Mouse (Mus musculus) macrophage (primary cell): ENCODE data around the gene Bbip1. TPM values are rescaled to one million over a fixed set of nuclear protein-coding genes. Genes with fewer than 3 reads are reported as not detected.
A peak's percentile ranks its signal among the peaks of the same experiment; 100 is the strongest.
"Not testable (repeated sequence)": the region's sequence is repeated elsewhere in the genome, so short reads cannot be mapped to it uniquely, and the experiment has no call there.

Experiments
- H3K27ac ChIP-seq: fragments of 350-480 bp; formaldehyde crosslinking; 2 replicates; pipeline ENCODE4 v1.9.0; 2021
- H3K36me3 ChIP-seq: fragments of 350-480 bp; formaldehyde crosslinking; 2 replicates; pipeline ENCODE4 v1.9.0; 2021; ENCODE audit errors: inconsistent target
- H3K4me3 ChIP-seq: fragments of 350-480 bp; formaldehyde crosslinking; 2 replicates; pipeline ENCODE4 v1.9.0; 2021; ENCODE audit errors: inconsistent target
- H3K79me2 ChIP-seq: fragments of 350-480 bp; formaldehyde crosslinking; 2 replicates; pipeline ENCODE4 v1.9.0; 2021; ENCODE audit errors: inconsistent target
- WGBS: methylation state at CpG from one replicate; pipeline ENCODE4 v1.1.7; 2026; ENCODE audit warnings: inconsistent platforms; ENCODE audit not compliant: missing documents; 5-methylcytosine and 5-hydroxymethylcytosine counted together
- polyA plus RNA-seq: library from polyadenylated mRNA; stranded (reverse); fragments of 250-400 nt; gene quantifications from 3 replicates; pipeline ENCODE4 v1.2.4, GENCODE M21; 2018; ENCODE audit warnings: inconsistent platforms
- total RNA-seq, 78 experiments: library from RNA; depleted of rRNA; stranded (reverse); fragments of 250-400 nt; gene quantifications; 1 replicate in 9 of 78; 2 replicates in 24 of 78; 3 replicates in 43 of 78; 4 replicates in 2 of 78; pipeline ENCODE4 v1.2.4; 2018; ENCODE audit warnings: inconsistent platforms in 56 of 78

The Bbip1 gene
- 10 to 100 TPM; 18.4 to 53.7 (median 36.8) TPM for total RNA-seq (2018; cell fraction: chromatin; rRNA removed)
- 10 to 100 TPM; 45.6 to 84.6 (median 58.3) TPM for total RNA-seq (2018; cell fraction: cytosol; rRNA removed)
- 10 to 100 TPM; 18.7 to 58.6 (median 39.5) TPM for total RNA-seq (2018; cell fraction: nucleus; rRNA removed)
- 49.1 to 71.9 TPM (median 71.7 TPM) in 3 replicates for polyA plus RNA-seq

- H3K79me2 ChIP-seq: peaks cover 56% of the 10 kb centered on the region
- peak within 1 kb of the TSS; percentile 78 for H3K27ac ChIP-seq
- H3K36me3 ChIP-seq: no peaks in the 10 kb centered on the region
- under 1% methylated on average over 60 of the region's 62 CpGs for WGBS
- peak within 1 kb of the TSS; percentile 74 for H3K4me3 ChIP-seq
Observed at GRCm38 (mm10) chr19:53943802-53944785, at the start of gene Bbip1, which contains the start of gene Shoc2. Gene Bbip1, minus strand, starts transcription at chr19:53944627. Gene Shoc2, plus strand, starts transcription at chr19:53944306.

- 83% methylated on average over 3 of the region's 3 CpGs for WGBS
- H3K36me3 ChIP-seq: no peaks in the 10 kb centered on the region
- no peak overlapping the region for H3K4me3 ChIP-seq
- no peak overlapping the region for H3K27ac ChIP-seq
- H3K79me2 ChIP-seq: peaks cover 96% of the 10 kb centered on the region
Observed at GRCm38 (mm10) chr19:53993860-53994259, 49.4 kb upstream of the Bbip1 start.

GRCm38 (mm10) chr19:53990538-53990937 is 46.1 kb upstream of the Bbip1 start:
- no peak overlapping the region for H3K27ac ChIP-seq
- WGBS: 94% methylated on average over 2 of the region's 2 CpGs
- H3K36me3 ChIP-seq: no peaks in the 10 kb centered on the region; the same call in 1 of the 2 replicates
- peaks cover 96% of the 10 kb centered on the region for H3K79me2 ChIP-seq
- no peak overlapping the region for H3K4me3 ChIP-seq

- no peak overlapping the region for H3K4me3 ChIP-seq
- 96% methylated on average over 3 of the region's 3 CpGs for WGBS
Observed at GRCm38 (mm10) chr19:53984628-53985027, 40.2 kb upstream of the Bbip1 start.

GRCm38 (mm10) chr19:53983336-53983735 is 38.9 kb upstream of the Bbip1 start:
- Histone ChIP-seq H3K4me3 (no peak overlapping the region), H3K27ac (no peak overlapping the region)
- 90% methylated on average over 1 of the region's 1 CpGs for WGBS

More at GRCm38 (mm10) chr19:53984628-53985027, 40.2 kb upstream of the Bbip1 start:
- no peak overlapping the region for H3K27ac ChIP-seq
- H3K79me2 ChIP-seq: peaks cover 96% of the 10 kb centered on the region
- H3K36me3 ChIP-seq: no peaks in the 10 kb centered on the region; the same call in 1 of the 2 replicates

GRCm38 (mm10) chr19:53982041-53982440 is 37.6 kb upstream of the Bbip1 start:
- Histone ChIP-seq H3K79me2 (peaks cover 96% of the 10 kb centered on the region), H3K36me3 (no peaks in the 10 kb centered on the region), H3K27ac (no peak overlapping the region), H3K4me3 (no peak overlapping the region)
- WGBS: 68% methylated on average over 3 of the region's 3 CpGs

More at GRCm38 (mm10) chr19:53983336-53983735, 38.9 kb upstream of the Bbip1 start:
- Histone ChIP-seq H3K36me3 (no peaks in the 10 kb centered on the region; the same call in 1 of the 2 replicates), H3K79me2 (peaks cover 96% of the 10 kb centered on the region)

- WGBS: 73% methylated on average over 1 of the region's 1 CpGs
- no peak overlapping the region for H3K4me3 ChIP-seq
- H3K79me2 ChIP-seq: peaks cover 100% of the 10 kb centered on the region
- no peak overlapping the region for H3K27ac ChIP-seq
- H3K36me3 ChIP-seq: no peaks in the 10 kb centered on the region
Observed at GRCm38 (mm10) chr19:53973656-53974055, 29.2 kb upstream of the Bbip1 start.

- Histone ChIP-seq H3K36me3 (no peaks in the 10 kb centered on the region), H3K4me3 (no peak overlapping the region), H3K27ac (no peak overlapping the region), H3K79me2 (peaks cover 100% of the 10 kb centered on the region)
- WGBS: 73% methylated on average over 7 of the region's 7 CpGs
Observed at GRCm38 (mm10) chr19:53971938-53972337, 27.5 kb upstream of the Bbip1 start.

- Histone ChIP-seq H3K36me3 (no peaks in the 10 kb centered on the region), H3K27ac (no peak overlapping the region), H3K79me2 (peaks cover 100% of the 10 kb centered on the region), H3K4me3 (no peak overlapping the region)
- 98% methylated on average over 3 of the region's 3 CpGs for WGBS
Observed at GRCm38 (mm10) chr19:53969226-53969625, 24.8 kb upstream of the Bbip1 start.

- H3K4me3 ChIP-seq: no peak overlapping the region
- no peaks in the 10 kb centered on the region for H3K36me3 ChIP-seq
- 94% methylated on average over 10 of the region's 10 CpGs for WGBS
- H3K79me2 ChIP-seq: peaks cover 100% of the 10 kb centered on the region
- H3K27ac ChIP-seq: no peak overlapping the region
Observed at GRCm38 (mm10) chr19:53964910-53965633, 20.6 kb upstream of the Bbip1 start.

GRCm38 (mm10) chr19:53964347-53964746 is 19.9 kb upstream of the Bbip1 start:
- H3K4me3 ChIP-seq, H3K27ac ChIP-seq, H3K36me3 ChIP-seq: not testable (repeated sequence)
- 100% methylated on average over 1 of the region's 3 CpGs for WGBS
- peaks cover 100% of the 10 kb centered on the region for H3K79me2 ChIP-seq

GRCm38 (mm10) chr19:53962511-53962910 is 18.1 kb upstream of the Bbip1 start:
- Histone ChIP-seq H3K36me3 (no peaks in the 10 kb centered on the region), H3K4me3 (no peak overlapping the region), H3K79me2 (peaks cover 100% of the 10 kb centered on the region), H3K27ac (no peak overlapping the region)
- 94% methylated on average over 4 of the region's 4 CpGs for WGBS

- Histone ChIP-seq H3K27ac (no peak overlapping the region), H3K36me3 (no peaks in the 10 kb centered on the region), H3K4me3 (no peak overlapping the region), H3K79me2 (peaks cover 100% of the 10 kb centered on the region)
- 94% methylated on average over 2 of the region's 2 CpGs for WGBS
Observed at GRCm38 (mm10) chr19:53957513-53957912, 13.1 kb upstream of the Bbip1 start.
